Mouse (Mus musculus): ENCODE results near the gene Tmem164. TPM values are rescaled to one million over a fixed set of nuclear protein-coding genes. Genes with fewer than 3 reads are reported as not detected.

The Tmem164 gene
- polyA plus RNA-seq, 1 experiment from 2014 or later, result 11.0 TPM

DNA sequence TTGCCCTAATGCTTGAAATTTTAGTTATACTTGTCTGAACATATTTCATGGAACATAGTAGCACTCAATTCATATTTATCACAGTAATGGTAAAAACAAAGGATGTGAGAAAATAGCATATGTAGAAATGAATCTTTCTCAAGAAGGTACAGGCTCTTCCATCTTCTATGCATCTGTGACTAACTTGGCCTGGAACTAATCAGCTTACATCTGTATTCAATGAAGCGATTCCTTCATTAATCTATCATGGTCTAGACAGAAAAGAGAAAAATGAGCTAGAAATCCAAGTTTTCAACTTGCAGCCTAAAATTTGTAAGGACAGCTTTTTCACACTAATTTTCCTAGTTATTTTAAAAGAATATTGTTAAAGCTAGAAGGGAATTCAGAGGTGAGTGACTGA lies 10.1 kb upstream of the Tmem164 start:
- 95% methylated on average over 1 of the region's 1 CpGs for WGBS
- H3K27me3 ChIP-seq (replicated peaks; ENCODE audit: control insufficient read depth, insufficient read depth, low read length), result no peaks in the 10 kb centered on the region; the same call in 1 of the 2 replicates

DNA sequence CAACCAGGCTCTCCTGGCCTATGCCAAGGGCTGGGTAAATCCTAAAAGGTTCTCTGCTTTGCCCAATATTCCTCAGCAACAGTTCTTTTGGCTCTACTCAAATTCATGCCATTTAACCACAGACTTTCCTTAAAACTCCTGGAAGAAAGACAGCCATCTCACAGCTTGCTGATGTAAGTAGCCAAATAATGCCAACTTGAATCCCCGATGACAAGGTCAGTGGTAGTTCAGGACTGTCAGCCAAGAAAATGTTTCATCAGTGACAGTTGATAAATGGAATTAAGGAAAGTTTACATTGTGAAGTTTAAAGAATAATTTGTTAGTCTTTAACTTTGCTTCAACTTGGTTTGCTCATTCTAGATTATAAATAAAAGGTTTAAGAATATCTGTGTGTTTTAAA lies 8.5 kb upstream of the Tmem164 start:
- Histone ChIP-seq H3K4me2 (ENCODE audit: low read length) (no peak overlapping the region), H3K4me1 (ENCODE audit: control insufficient read depth, insufficient read depth, low read length) (no peaks in the 10 kb centered on the region), H3K9ac (ENCODE audit: low read length) (no peak overlapping the region), H3K27ac (ENCODE audit: low read depth, low read length) (no peak overlapping the region), H3K36me3 (ENCODE audit: control insufficient read depth, insufficient read depth, low read length) (no peaks in the 10 kb centered on the region), H3K27me3 (replicated peaks; ENCODE audit: control insufficient read depth, insufficient read depth, low read length) (no peaks in the 10 kb centered on the region; the same call in 1 of the 2 replicates), H3K9me3 (replicated peaks; ENCODE audit: control insufficient read depth, low read length) (no peaks in the 10 kb centered on the region), H3K4me3 (ENCODE audit: low read depth, low read length) (no peak overlapping the region)
- WGBS, result 88% methylated on average over 1 of the region's 1 CpGs
- DNase-seq (ENCODE audit: low spot score) (no peak), ATAC-seq (no peak)

More for the DNA sequence above, 10.1 kb upstream of the Tmem164 start:
- Histone ChIP-seq H3K9ac (ENCODE audit: low read length) (no peak overlapping the region), H3K9me3 (replicated peaks; ENCODE audit: control insufficient read depth, low read length) (no peaks in the 10 kb centered on the region), H3K36me3 (ENCODE audit: control insufficient read depth, insufficient read depth, low read length) (no peaks in the 10 kb centered on the region), H3K4me3 (ENCODE audit: low read depth, low read length) (no peak overlapping the region), H3K4me1 (ENCODE audit: control insufficient read depth, insufficient read depth, low read length) (no peaks in the 10 kb centered on the region), H3K27ac (ENCODE audit: low read depth, low read length) (no peak overlapping the region), H3K4me2 (ENCODE audit: low read length) (no peak overlapping the region)
- ATAC-seq (no peak), DNase-seq (ENCODE audit: low spot score) (no peak)

DNA sequence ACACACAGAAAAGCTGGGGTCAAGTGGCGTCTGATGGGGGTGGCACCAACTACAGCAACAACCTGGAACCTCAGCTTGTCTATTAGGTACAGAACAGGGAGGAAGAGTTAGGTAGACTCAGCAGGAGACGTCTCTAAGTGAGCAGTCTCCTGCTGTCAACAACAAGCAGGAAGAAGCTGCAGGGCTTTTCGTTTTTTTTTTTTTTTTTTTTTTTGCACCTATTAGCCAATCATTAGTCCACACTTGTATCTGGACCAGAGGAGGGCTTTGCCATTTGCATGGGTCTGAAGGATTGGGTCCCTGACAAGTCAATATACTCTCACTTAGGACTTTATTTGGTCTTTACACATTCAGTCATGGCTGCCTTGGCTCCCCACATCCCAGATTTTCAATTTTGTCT lies 4.0 kb upstream of the Tmem164 start:
- H3K9ac ChIP-seq (ENCODE audit: low read length), result no peak overlapping the region
- no peaks in the 10 kb centered on the region for H3K4me1 ChIP-seq (ENCODE audit: control insufficient read depth, insufficient read depth, low read length)
- ATAC-seq (no peak), DNase-seq (ENCODE audit: low spot score) (no peak)
- 53% methylated on average over 3 of the region's 3 CpGs for WGBS
- no peak overlapping the region for H3K4me2 ChIP-seq (ENCODE audit: low read length)
- no peak overlapping the region for H3K27ac ChIP-seq (ENCODE audit: low read depth, low read length)
- H3K36me3 ChIP-seq (ENCODE audit: control insufficient read depth, insufficient read depth, low read length), result no peaks in the 10 kb centered on the region
- H3K4me3 ChIP-seq (ENCODE audit: low read depth, low read length), result no peak overlapping the region
- no peaks in the 10 kb centered on the region; the same call in 1 of the 2 replicates for H3K27me3 ChIP-seq (replicated peaks; ENCODE audit: control insufficient read depth, insufficient read depth, low read length)
- no peaks in the 10 kb centered on the region for H3K9me3 ChIP-seq (replicated peaks; ENCODE audit: control insufficient read depth, low read length)

DNA sequence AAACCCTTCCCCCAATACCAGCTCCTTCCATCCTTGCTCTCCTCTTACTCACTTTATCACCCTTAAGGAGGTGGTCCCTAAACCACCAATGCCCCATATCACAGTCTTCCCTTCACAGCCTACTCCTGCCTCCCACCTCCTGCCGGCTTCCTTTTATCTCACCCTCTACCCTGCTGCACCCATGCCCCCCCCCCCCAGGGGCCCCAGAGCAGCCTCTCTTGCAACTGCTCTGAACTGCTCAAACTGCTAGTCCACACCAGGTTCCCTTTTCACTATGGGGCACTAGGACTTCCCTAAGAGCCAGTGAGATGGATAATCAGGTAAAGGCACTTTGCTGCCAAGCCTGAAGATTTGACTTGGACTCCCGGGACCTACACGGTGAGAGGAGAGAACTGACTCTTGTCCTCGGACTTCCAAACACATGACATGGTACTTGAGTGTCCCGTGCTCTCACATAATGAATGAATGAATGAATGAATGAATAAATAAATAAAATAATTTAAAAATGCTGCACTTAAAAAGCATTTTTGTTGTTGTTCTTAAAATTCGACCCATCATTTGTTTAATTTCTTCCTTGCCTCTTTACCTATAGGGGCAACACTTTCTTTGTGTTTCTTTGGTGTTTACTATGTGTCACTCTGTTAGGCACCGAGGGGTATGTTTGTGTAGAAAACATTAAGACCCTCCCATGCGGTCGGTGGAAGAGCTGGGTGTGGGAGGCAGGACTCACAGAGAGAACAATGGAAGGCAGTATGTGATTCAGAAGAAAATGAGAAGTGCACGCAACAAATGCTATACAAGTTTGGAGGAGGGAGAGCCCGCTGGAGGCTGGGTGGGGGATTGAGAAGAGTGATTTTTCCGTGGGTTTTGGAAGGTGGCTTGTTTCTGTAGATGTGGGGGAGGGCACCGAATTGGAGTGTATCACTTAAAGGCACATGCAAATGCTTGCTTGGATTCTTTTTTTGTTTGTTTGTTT lies 2.4 kb upstream of the Tmem164 start:
- Histone ChIP-seq H3K27ac (ENCODE audit: low read depth, low read length) (no peak overlapping the region), H3K9me3 (replicated peaks; ENCODE audit: control insufficient read depth, low read length) (no peaks in the 10 kb centered on the region), H3K27me3 (replicated peaks; ENCODE audit: control insufficient read depth, insufficient read depth, low read length) (no peaks in the 10 kb centered on the region; the same call in 1 of the 2 replicates), H3K4me2 (ENCODE audit: low read length) (no peak overlapping the region), H3K36me3 (ENCODE audit: control insufficient read depth, insufficient read depth, low read length) (no peaks in the 10 kb centered on the region), H3K4me1 (ENCODE audit: control insufficient read depth, insufficient read depth, low read length) (no peaks in the 10 kb centered on the region), H3K9ac (ENCODE audit: low read length) (no peak overlapping the region), H3K4me3 (ENCODE audit: low read depth, low read length) (no peak overlapping the region)
- DNase-seq (ENCODE audit: low spot score) (no peak), ATAC-seq (no peak)
- WGBS, result 65% methylated on average over 13 of the region's 13 CpGs

DNA sequence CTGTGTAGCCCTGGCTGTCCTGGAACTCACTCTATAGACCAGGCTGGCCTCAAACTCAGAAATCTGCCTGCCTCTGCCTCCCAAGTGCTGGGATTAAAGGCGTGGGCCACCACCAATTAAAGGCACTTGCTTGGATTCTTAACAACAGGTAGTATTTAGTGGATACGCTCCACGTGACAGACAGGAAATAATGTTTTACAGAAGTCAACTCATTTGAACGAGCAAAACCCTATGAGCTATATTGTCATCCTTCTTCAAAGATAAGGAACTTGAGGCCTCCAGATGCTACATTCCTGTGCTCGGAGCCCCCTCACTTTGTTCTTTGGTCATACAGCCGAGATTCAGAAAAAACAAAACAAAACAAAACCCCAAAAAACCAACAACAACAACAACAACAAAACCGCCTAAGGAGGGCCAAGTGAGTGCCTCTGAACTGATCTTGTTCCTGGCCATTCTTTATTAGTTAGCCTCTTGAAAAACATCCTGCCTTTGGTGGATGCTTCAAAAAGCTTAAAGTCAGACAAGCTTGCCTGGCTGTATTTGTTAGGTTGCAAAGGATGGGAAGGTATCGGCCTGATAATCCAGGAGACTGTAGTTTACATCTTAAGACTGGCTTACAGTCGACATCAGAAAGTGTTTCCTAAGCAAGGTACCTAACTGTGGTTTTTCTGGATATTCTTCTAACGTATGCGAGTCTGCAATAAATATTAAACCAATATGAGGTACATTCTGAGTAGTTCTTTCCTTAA lies 1.5 kb upstream of the Tmem164 start:
- Histone ChIP-seq H3K9me3 (replicated peaks; ENCODE audit: control insufficient read depth, low read length) (no peaks in the 10 kb centered on the region), H3K4me3 (ENCODE audit: low read depth, low read length) (no peak overlapping the region), H3K27ac (ENCODE audit: low read depth, low read length) (no peak overlapping the region), H3K4me2 (ENCODE audit: low read length) (peak overlapping the region; percentile 64), H3K4me1 (ENCODE audit: control insufficient read depth, insufficient read depth, low read length) (no peaks in the 10 kb centered on the region), H3K27me3 (replicated peaks; ENCODE audit: control insufficient read depth, insufficient read depth, low read length) (no peaks in the 10 kb centered on the region; the same call in 1 of the 2 replicates), H3K9ac (ENCODE audit: low read length) (no peak overlapping the region; the same call in 1 of the 2 replicates), H3K36me3 (ENCODE audit: control insufficient read depth, insufficient read depth, low read length) (no peaks in the 10 kb centered on the region)
- DNase-seq (ENCODE audit: low spot score), result no peak
- ATAC-seq, result no peak
- 55% methylated on average over 11 of the region's 11 CpGs for WGBS

DNA sequence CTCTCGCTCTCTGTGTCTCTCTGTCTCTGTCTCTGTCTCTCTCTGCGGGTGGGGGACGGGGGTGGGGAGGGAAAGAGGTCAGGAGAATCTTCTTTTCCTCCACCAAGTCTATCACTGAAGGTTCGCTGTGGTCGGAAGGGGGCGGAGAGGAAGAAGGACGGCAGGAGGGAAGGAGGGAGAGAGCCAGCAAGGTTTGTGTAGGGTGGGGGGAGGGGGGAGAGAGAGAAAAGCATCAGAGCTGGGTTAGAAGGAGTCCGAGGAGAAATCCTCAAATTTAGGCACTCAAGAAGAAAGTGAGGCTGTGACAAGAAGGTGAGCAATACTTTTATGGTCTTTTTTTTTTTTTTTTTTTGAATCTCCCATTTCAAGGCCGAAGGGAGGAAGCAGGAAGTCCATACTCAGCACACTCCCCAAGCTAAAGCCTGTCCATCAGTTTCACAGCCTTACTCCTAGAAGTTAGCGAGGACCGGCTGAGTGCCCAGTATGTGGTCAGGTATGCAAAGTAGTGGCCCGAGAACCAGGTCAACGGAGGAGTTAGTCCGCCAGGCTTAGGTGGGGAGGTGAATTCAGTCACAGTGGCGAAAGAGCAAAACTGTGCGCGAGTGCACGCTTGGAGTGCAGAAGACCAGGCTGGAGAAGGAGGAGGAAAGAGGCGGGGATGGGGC lies 683 bp upstream of the Tmem164 start:
- H3K4me3 ChIP-seq (ENCODE audit: low read depth, low read length), result peak overlapping the region; percentile 51
- H3K4me2 ChIP-seq (ENCODE audit: low read length), result peak overlapping the region; percentile 64
- H3K36me3 ChIP-seq (ENCODE audit: control insufficient read depth, insufficient read depth, low read length), result no peaks in the 10 kb centered on the region
- H3K9me3 ChIP-seq (replicated peaks; ENCODE audit: control insufficient read depth, low read length), result no peaks in the 10 kb centered on the region
- no peak for DNase-seq (ENCODE audit: low spot score)
- peak overlapping the region; percentile 86; the same call in 1 of the 2 replicates for H3K27ac ChIP-seq (ENCODE audit: low read depth, low read length)
- peak overlapping the region; percentile 41 for H3K9ac ChIP-seq (ENCODE audit: low read length)
- H3K4me1 ChIP-seq (ENCODE audit: control insufficient read depth, insufficient read depth, low read length), result no peaks in the 10 kb centered on the region
- WGBS, result 14% methylated on average over 18 of the region's 19 CpGs
- no peaks in the 10 kb centered on the region for H3K27me3 ChIP-seq (replicated peaks; ENCODE audit: control insufficient read depth, insufficient read depth, low read length)
- peak; percentile 44 for ATAC-seq

DNA sequence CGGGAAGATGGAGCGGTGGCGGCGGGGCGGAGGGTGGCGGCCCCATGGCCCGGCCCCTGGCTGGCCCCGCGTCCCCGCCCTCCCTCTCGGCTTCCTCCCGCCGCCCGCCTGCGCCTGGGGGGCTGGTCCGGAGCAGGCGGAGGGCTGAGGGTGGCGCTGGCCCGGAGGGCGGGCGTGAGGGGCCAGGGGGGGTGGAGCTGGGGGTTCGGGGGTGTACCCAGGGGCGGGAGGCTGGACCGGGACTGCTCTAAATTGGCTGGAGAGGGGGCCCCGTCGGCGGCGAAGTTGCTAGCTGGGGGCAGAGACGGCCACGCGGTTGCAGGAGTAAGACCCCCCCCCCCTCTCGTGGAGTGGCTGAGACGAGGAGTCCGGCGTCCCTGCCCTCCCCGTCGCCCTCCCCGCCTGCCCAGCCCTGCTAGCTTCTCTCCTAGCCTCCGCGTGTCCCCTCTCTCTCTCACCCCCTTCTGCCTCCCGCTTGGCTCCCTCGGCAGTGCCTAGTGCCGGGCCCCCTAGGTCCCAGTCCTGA lies 473 bp downstream of the Tmem164 start:
- peak overlapping the region; percentile 51 for H3K4me3 ChIP-seq (ENCODE audit: low read depth, low read length)
- H3K27me3 ChIP-seq (replicated peaks; ENCODE audit: control insufficient read depth, insufficient read depth, low read length), result no peaks in the 10 kb centered on the region
- H3K9me3 ChIP-seq (replicated peaks; ENCODE audit: control insufficient read depth, low read length), result no peaks in the 10 kb centered on the region
- 36% methylated on average over 17 of the region's 43 CpGs for WGBS
- ATAC-seq (peak; percentile 73), DNase-seq (ENCODE audit: low spot score) (no peak)
- H3K9ac ChIP-seq (ENCODE audit: low read length), result peak overlapping the region; percentile 73
- no peaks in the 10 kb centered on the region for H3K36me3 ChIP-seq (ENCODE audit: control insufficient read depth, insufficient read depth, low read length)
- H3K4me1 ChIP-seq (ENCODE audit: control insufficient read depth, insufficient read depth, low read length), result no peaks in the 10 kb centered on the region
- peak overlapping the region; percentile 86 for H3K27ac ChIP-seq (ENCODE audit: low read depth, low read length)
- H3K4me2 ChIP-seq (ENCODE audit: low read length), result peak overlapping the region; percentile 64

DNA sequence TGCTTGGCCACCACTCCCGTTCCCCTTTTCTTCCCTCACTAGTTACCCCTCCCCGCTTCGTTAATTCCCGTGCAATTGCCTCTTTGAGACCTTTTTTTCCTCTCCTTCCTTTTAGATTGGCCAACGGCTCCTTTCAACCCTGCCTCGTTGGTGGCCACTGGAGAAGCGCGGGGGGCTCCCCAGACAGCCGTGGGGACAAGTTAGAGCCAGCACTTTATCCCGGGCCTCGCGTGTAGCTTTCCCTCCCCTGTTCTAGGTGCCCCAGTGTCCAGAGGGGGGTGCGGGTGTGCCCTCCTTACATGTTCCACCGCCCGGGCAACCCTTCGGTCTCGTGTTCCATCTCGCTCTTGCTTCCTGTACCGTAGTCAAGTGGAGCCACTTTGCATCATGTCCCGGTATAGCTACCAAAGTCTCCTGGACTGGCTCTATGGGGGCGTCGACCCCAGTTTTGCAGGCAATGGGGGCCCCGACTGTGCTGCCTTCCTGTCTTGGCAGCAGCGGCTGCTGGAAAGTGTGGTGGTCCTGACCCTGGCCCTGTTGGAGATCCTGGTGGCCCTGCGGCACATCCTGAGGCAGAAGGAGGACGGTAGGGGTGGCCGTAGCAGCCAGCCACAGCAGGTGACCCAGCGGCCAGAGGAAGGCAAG lies 1.1 kb downstream of the Tmem164 start:
- ATAC-seq (no peak; the same call in 1 of the 2 replicates), DNase-seq (ENCODE audit: low spot score) (peak; percentile 12)
- Histone ChIP-seq H3K27me3 (replicated peaks; ENCODE audit: control insufficient read depth, insufficient read depth, low read length) (no peaks in the 10 kb centered on the region), H3K9me3 (replicated peaks; ENCODE audit: control insufficient read depth, low read length) (no peaks in the 10 kb centered on the region), H3K4me2 (ENCODE audit: low read length) (peak overlapping the region; percentile 64), H3K27ac (ENCODE audit: low read depth, low read length) (no peak overlapping the region; the same call in 1 of the 2 replicates), H3K4me1 (ENCODE audit: control insufficient read depth, insufficient read depth, low read length) (no peaks in the 10 kb centered on the region), H3K9ac (ENCODE audit: low read length) (peak overlapping the region; percentile 73), H3K36me3 (ENCODE audit: control insufficient read depth, insufficient read depth, low read length) (no peaks in the 10 kb centered on the region), H3K4me3 (ENCODE audit: low read depth, low read length) (peak overlapping the region; percentile 51)
- 31% methylated on average over 28 of the region's 28 CpGs for WGBS

All from forebrain, embryonic 14.5 days (tissue).